Mouse (Mus musculus) large intestine, adult 2 months (tissue): ENCODE measurements around the gene Cbfa2t2. TPM values are rescaled to one million over a fixed set of nuclear protein-coding genes. Genes with fewer than 3 reads are reported as not detected.
A peak's percentile ranks its signal among the peaks of the same experiment; 100 is the strongest.
"Not testable (repeated sequence)": the region's sequence is repeated elsewhere in the genome, so short reads cannot be mapped to it uniquely, and the experiment has no call there.

Experiments
- DNase-seq: peaks from one replicate; pipeline ENCODE4 v3.0.0-alpha.2; 2012; ENCODE audit warnings: low read depth, low spot score
- WGBS: fragments of 180-500 bp; shearing (Covaris S2); methylation state at CpG from one replicate; pipeline ENCODE4 v1.1.7; 2018; 5-methylcytosine and 5-hydroxymethylcytosine counted together
- polyA plus RNA-seq: library from polyadenylated mRNA; depleted of rRNA; stranded (reverse); fragments of >200 nt; gene quantifications from 2 replicates; pipeline ENCODE4 v1.2.3, GENCODE M21; 2012

Gene Cbfa2t2
- polyA plus RNA-seq, 1 experiment: 5.9 TPM

DNA sequence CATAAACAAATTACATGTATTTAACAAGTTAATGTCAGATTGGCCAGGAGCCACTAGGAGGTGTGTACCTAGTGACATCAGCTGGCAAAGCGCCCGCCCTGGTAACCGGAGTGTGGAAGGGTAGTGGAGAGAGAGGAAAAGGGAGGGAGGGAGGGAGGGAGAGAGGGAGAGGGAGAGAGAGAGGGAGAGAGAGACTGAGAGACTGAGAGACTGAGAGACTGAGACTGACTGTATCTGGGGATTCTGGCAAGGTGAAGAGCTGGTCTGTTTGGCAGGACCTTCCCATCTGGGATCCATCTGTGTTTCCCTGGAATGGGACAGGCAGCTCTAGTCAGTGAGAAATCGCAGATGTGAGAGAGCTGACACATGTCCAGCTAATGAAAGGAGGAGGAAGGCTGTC lies 23.6 kb downstream of the Cbfa2t2 start:
- 15% methylated on average over 4 of the region's 4 CpGs for WGBS
- no peak for DNase-seq

- 74% methylated on average over 11 of the region's 11 CpGs for WGBS
- no peak for DNase-seq
Observed at GRCm38 (mm10) chr2:154463621-154464198, 27.4 kb downstream of the Cbfa2t2 start.

DNA sequence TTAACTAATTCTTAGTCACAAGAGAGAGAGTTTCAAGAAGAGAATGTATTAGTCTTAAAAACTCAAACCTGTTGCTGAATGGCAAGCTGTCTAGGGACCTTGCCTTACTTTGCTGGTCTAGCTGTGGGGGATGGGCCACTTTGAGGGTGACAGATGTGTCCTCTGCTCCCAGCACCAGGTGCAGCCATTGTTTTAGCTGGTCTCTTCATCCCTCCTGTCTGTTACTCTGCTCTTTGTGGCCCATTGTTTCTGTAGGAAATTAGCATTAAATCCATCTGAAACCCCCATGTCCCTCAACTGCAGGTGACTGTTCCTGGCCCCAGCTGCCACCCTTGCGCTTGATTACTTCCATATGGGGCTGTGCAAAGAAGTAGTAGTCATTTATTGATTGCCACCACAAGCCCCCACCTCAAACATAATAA lies 29.6 kb downstream of the Cbfa2t2 start:
- WGBS: 88% methylated on average over 1 of the region's 1 CpGs
- no peak for DNase-seq

- WGBS: 80% methylated on average over 5 of the region's 5 CpGs
- DNase-seq: no peak
Observed at GRCm38 (mm10) chr2:154467139-154467538, 30.9 kb downstream of the Cbfa2t2 start.

DNA sequence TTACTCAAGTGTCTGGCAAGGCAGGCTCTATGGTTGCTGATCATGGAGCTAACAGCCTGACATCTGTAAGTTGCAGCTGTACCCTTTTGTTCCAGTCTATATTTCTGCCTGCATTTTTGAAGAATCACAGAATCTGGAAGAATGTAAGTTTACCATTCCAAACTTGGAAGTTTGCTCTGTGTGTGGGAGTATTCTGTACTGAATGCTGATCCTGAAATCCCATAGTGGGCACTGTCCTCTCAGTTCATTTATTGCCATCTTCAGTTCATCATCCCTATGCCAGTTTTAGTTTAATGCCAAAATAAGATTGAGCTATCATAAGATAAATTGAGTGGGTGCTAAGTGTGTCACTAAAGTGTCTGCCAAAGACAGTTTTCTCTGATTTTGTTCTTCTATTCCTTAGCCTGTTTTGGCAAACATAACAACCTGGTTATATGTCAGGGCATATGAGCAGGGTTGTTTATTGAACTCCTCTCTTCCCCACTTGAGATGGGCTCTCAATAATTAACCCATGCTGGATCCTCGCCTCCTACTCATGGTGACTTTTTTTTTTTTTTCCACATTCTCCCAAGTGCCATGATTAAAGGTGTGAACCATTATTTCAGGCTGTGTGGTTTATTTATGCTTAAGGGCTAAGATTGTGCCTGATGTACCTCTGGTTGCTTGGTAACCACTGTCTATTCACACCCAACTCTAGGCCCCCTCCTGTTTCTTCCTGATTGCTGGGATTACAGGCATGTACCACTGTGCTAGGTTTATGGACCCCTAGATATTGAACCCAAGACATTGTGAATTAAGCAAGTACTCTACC lies 38.2 kb downstream of the Cbfa2t2 start:
- 74% methylated on average over 1 of the region's 1 CpGs for WGBS

GRCm38 (mm10) chr2:154475062-154475349 lies 38.7 kb downstream of the Cbfa2t2 start:
- WGBS: 42% methylated on average over 1 of the region's 1 CpGs
- DNase-seq: peak; percentile 21

More for the DNA sequence above, 38.2 kb downstream of the Cbfa2t2 start:
- DNase-seq: no peak

GRCm38 (mm10) chr2:154475861-154476260 lies 39.6 kb downstream of the Cbfa2t2 start:
- 94% methylated on average over 7 of the region's 7 CpGs for WGBS
- no peak for DNase-seq

DNA sequence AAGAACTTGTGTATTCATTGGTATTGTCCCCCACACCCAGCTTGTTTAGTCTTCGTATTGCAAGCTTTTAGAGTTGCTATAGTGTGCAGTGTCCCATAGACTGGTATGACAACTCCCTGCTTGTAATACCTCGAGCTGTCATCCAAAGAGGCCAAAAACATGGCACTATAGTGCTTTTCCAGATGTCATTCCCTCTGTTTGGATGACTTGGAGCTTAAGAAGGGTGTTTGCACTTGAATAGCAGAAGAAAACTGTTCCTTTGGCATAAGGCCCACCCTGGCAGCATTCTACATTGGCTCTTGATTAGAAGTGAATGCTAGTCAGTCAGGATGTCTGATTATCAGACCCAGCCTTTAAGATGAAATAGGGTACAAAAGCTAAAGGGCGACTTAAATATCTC lies 40.7 kb downstream of the Cbfa2t2 start:
- DNase-seq: no peak
- 67% methylated on average over 3 of the region's 3 CpGs for WGBS

- no peak for DNase-seq
Observed at GRCm38 (mm10) chr2:154491788-154492187, 55.5 kb downstream of the Cbfa2t2 start.

DNA sequence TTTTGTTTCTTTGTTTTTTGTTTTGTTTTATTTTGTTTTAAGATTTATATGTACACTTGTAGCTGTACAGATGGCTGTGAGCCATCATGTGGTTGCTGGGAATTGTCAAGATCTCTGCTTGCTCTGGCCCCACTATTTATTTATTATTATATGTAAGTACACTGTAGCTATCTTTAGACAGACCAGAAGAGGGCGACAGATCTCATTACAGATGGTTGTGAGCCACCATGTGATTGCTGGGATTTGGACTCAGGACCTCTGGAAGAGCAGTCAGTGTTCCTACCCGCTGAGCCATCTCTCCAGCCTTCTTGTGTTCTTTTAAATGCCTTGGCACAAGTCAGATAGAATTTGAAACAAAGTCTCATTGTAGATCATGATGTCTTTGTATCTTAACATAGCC lies 57.3 kb downstream of the Cbfa2t2 start:
- 60% methylated on average over 2 of the region's 2 CpGs for WGBS

DNA sequence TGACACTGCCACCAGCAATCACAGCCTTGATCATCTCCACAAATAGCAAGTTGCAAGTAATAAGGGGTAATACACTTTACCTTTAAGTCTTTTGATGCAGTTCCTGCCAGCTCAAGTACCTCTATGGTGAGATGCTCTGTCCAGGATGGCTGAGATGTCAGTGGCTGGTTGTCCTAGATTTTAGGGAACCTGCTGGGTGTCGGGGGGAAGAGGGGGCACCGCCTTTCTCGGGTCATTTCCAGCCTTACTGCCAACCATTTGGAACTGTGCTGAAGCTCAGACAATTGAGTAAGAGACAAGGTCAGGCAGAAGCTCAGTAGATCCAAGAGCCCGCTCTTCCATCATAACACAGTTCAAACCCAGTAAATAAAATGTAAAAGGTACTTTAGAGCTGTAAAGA lies 58.7 kb downstream of the Cbfa2t2 start:
- DNase-seq: no peak
- 93% methylated on average over 4 of the region's 4 CpGs for WGBS

More for the DNA sequence above, 57.3 kb downstream of the Cbfa2t2 start:
- not testable (repeated sequence) for DNase-seq

GRCm38 (mm10) chr2:154498571-154498970 lies 62.3 kb downstream of the Cbfa2t2 start:
- 57% methylated on average over 5 of the region's 5 CpGs for WGBS

GRCm38 (mm10) chr2:154499717-154500247 lies 63.5 kb downstream of the Cbfa2t2 start:
- no peak for DNase-seq
- 98% methylated on average over 2 of the region's 2 CpGs for WGBS

More at GRCm38 (mm10) chr2:154498571-154498970, 62.3 kb downstream of the Cbfa2t2 start:
- DNase-seq: no peak

- 95% methylated on average over 3 of the region's 3 CpGs for WGBS
- no peak for DNase-seq
Observed at GRCm38 (mm10) chr2:154500758-154501157, 64.5 kb downstream of the Cbfa2t2 start.

- 71% methylated on average over 2 of the region's 2 CpGs for WGBS
- DNase-seq: no peak
Observed at GRCm38 (mm10) chr2:154507076-154507475, 70.8 kb downstream of the Cbfa2t2 start.

DNA sequence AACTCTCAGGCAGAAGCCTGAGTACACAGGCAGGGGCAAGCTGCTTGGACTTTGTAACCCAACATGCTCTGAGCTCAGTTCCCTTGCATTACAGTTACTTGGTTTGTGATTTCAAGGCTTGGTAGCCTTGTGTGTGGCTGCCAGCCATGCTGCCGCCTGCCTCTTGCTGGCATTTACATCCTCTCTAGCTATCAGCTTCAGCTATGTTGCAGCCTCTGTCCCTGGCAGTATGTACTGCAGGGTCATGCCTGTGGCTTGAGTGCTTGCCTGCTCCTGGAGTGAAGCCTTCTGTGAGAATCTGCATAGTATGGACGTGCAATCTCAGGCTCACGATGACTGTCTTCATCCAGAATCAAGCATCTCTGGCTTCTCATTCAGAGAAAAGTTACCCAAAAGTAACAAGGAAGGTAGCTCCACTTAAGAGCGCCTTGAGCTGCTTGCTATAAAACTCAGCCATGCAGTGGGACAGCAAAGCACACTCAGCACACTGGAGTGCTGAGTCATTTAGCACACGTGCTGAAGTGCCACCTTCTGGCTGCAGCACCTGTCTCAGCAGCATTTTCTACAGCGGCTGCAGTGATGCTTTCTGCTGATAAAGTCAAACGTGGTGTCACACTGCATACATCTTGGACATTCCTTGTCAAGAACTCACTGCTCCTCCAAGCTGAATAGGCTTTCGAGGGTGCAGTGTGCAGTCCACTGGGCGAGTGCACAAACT lies 71.4 kb downstream of the Cbfa2t2 start:
- DNase-seq: no peak
- WGBS: 48% methylated on average over 9 of the region's 9 CpGs

DNA sequence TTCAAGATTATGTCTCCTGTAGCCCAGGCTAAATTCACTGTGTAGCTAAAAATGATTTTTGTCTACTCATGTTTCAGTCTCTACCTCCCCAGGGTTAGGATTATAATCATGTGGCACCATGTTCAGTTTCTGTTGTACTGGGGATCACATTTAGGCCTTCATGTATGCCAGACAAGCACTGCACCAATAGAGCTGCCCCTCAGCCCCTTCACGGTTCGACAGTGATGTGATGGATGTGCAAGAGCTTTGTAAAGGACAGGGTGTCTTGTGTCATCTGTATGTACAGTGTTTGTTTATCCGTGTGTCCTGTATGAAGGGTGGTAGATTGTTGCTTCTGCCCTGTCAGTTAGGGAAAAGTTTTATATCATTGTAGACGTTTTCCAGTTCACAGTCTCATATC lies 72.2 kb downstream of the Cbfa2t2 start:
- no peak for DNase-seq
- WGBS: 91% methylated on average over 4 of the region's 4 CpGs

DNA sequence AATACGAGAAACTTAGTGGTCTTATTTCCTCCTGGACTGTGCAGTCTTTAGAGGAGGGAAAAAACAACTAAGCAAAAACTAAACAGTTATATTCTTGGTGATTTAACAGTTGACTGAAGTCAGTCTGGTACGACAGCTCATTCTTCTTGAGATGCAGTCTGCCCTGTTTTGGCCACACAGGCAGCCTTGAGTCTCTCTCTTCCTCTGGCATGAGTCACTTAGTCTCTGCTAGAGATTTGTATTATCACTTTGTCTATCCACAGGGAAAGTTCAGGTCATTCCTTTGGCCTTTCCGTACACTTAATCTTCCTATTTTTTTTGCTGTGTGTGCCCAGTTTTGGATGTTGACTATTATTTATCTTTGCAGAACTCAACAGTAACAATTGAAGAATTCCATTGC lies 73.9 kb downstream of the Cbfa2t2 start:
- WGBS: 85% methylated on average over 3 of the region's 3 CpGs
- DNase-seq: no peak

DNA sequence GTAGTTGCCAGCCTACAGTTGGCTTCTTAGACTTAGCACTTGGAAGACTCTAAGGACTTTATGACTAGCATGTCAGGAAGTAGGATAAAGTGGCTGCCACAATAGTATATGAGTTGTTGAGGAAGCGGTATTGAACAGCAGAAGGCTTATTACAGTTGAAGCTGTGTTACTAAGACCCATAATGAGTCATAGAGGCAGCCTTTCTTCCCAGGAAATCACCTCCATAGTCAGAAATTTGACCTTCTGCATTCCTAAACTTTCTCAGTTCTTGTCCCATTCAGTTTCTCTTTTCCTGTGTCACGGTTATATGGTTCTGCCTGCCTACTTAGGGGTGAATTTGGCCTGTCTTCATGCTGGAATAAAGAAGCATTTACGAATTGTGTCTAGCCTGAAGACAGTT lies 80.7 kb downstream of the Cbfa2t2 start:
- DNase-seq: no peak
- WGBS: 77% methylated on average over 3 of the region's 3 CpGs

GRCm38 (mm10) chr2:154517424-154517823 lies 81.1 kb downstream of the Cbfa2t2 start:
- no peak for DNase-seq
- 84% methylated on average over 5 of the region's 5 CpGs for WGBS

GRCm38 (mm10) chr2:154521449-154521848 lies 85.2 kb downstream of the Cbfa2t2 start:
- DNase-seq: no peak
